ENCODE assay signal across 8 mouse cellular contexts in the genomic region with DNA sequence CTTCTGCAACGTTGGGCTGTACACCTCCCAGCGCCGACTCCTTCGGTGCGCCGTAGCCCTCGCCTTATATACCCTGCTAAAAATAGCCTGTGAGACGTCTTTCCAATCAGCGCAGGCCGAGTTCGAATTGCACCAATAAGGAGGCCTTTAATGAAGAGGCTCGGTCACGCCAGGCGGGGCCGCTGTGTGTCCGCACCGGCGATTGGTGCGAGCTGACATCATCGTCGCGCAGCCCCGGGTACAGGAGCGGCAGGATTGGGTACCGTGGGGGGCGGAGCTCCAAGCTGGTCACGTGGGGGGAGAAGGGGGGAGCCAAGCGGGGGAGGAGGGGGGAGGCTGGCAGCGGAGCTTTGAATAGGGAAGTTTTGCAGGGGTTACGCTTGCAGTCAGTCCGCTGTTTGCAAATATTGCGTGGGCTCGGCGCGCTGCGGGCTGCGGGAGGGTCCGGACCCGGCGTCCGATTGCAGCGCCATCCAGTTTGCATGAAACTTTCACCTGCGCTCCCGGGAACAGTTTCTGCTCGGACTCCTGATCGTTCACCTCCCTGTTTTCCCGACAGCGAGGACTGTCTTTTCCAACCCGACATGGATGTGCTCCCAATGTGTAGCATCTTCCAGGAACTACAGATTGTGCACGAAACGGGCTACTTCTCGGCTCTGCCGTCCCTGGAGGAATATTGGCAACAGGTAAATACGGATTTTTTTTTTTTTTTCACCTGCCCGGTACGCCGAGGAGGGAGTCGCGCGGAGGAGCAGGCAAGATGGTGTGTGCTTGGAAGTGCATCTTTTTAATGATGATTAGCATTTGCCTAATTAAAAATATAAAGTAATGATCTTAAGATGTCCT. TPM values are rescaled to one million over a fixed set of nuclear protein-coding genes. Genes with fewer than 3 reads are reported as not detected.
A peak's percentile ranks its signal among the peaks of the same experiment; 100 is the strongest.
DNase-seq lines count a peak whose midpoint lies in the region; ATAC-seq and TF ChIP-seq lines count a peak whose summit lies in the region.

A gene (plus strand): TSS at position 326 of the 846 bp plus-strand sequence.

- no peaks in the 10 kb centered on the region for H3K27me3 ChIP-seq in Patski
- no peaks in the 10 kb centered on the region for H3K27me3 ChIP-seq in hindbrain, embryonic 13.5 days

- H3K4me1 ChIP-seq in hindbrain, embryonic 13.5 days (replicated peaks): peaks cover 33% of the 10 kb centered on the region

- H3K4me2 ChIP-seq in hindbrain, embryonic 13.5 days: peak within 1 kb of the TSS; percentile 69

- TF ChIP-seq CTCF in Patski (IDR thresholded peaks at IDR 0.05): no peak

- in situ Hi-C loops in Patski (cut with MboI; ENCODE audit: low pct_unique_long_range_greater_than_20kb): loop anchor here (5.0 to 10.0 kb wide), 3 partner anchors 363 to 1194 kb away; no protein-coding TSS in a partner anchor

- peak; percentile 87 for ATAC-seq in Patski
- peak; percentile 99 for ATAC-seq in hindbrain, embryonic 13.5 days (ENCODE audit: low FRiP score)

- DNase-seq in Patski (ENCODE audit: low read depth, low spot score): peak; percentile 97
- DNase-seq in cerebellum, postnatal 14 days: peak; percentile 99
- DNase-seq in frontal cortex, postnatal 14 days (ENCODE audit: low spot score in 2 of 2): peak; percentile 99 to 100
- DNase-seq in layer of hippocampus, postnatal 25 days (ENCODE audit: extremely low spot score in 1 of 2, low spot score in 1 of 2): peak; percentile 95 to 99
- DNase-seq in lung, postnatal 25 days (ENCODE audit: low spot score): peak; percentile 100
- peak; percentile 99 for DNase-seq in retina, embryonic 14.5 days (ENCODE audit: low spot score)
- DNase-seq in thymus, postnatal 4 days: peak; percentile 99

- H3K4me3 ChIP-seq in hindbrain, embryonic 13.5 days: peak within 1 kb of the TSS; percentile 68

- H3K9me3 ChIP-seq in hindbrain, embryonic 13.5 days: no peaks in the 10 kb centered on the region

- 1% methylated on average over 59 of the region's 60 CpGs for WGBS in hindbrain, embryonic 13.5 days

- CTCF ChIA-PET in Patski (lab: Charles Lee): interaction anchor here (0.6 to 1.1 kb wide), 4 partner anchors 9 to 610 kb away, joined by 3 read pairs; no protein-coding TSS in a partner anchor

- peak within 1 kb of the TSS; percentile 89 for H3K9ac ChIP-seq in hindbrain, embryonic 13.5 days

- H3K27ac ChIP-seq in hindbrain, embryonic 13.5 days: peak within 1 kb of the TSS; percentile 100

- H3K36me3 ChIP-seq in hindbrain, embryonic 13.5 days: peaks cover 16% of the 10 kb centered on the region

- POLR2A ChIA-PET in Patski (lab: Charles Lee): interaction anchor here (1.0 to 1.3 kb wide), 2 partner anchors 15 to 27 kb away, joined by 3 to 8 read pairs; no protein-coding TSS in a partner anchor

RNA-seq across cellular contexts. Expression of the gene that starts here (rescaled TPM):
- 98.7 TPM for polyA plus RNA-seq in Patski (2021)
- polyA plus RNA-seq in hindbrain, embryonic 13.5 days (2015; fragmentation: Nextera tagmentation; extraction: Ambion mirVana): 70.1 and 78.1 TPM in 2 replicates
- total RNA-seq in layer of hippocampus, postnatal 25 days (2021): 10 to 100 TPM; 28.4 to 30.7 TPM

Comparison
In these comparisons a context has a peak if more than half of its experiments do, and no peak if none do; other contexts are left out.
1. Peak in every context shown above with its lines: DNase-seq, ATAC-seq, H3K4me3 ChIP-seq and H3K27ac ChIP-seq.